Mouse (Mus musculus): Measurements from ENCODE around the gene Carmil1. TPM values are rescaled to one million over a fixed set of nuclear protein-coding genes. Genes with fewer than 3 reads are reported as not detected.

Carmil1 gene
- polyA plus RNA-seq, 1 experiment from 2014 or later: 30.0 TPM

- WGBS: 91% methylated on average over 8 of the region's 8 CpGs
- H3K27ac ChIP-seq (ENCODE audit: low read depth, low read length): no peak overlapping the region; the same call in 1 of the 2 replicates
- H3K4me3 ChIP-seq (ENCODE audit: low read depth, low read length): no peak overlapping the region
Measured at GRCm38 (mm10) chr13:24159190-24159965, 121.2 kb downstream of the Carmil1 start.

DNA sequence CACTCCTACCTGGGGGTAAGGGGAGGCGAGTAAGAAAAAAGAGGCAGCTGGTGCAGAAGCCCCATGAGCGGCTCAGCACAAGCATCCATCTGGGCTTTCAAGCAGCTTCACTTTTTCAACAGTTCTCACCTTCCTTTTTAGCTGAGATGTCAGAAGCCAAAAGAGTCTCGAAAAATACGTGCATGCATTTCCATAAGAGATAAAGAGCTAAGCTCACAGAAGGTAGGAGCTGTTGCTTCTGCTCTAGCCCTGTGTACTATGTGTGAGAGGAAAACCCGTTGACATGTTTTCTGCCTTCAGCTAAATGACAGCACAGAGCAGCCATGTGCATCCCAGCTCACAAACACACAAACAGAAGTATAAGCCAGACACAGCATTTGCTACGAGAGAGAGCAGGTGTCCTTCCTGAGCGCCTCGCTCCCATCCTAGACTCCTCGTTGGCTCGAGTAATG, 123.0 kb downstream of the Carmil1 start:
- no peak overlapping the region for H3K27ac ChIP-seq (ENCODE audit: low read depth, low read length)
- H3K4me2 ChIP-seq (ENCODE audit: low read depth, low read length, severe bottlenecking): no peak overlapping the region
- H3K27me3 ChIP-seq (ENCODE audit: control insufficient read depth, insufficient read depth, low read length): no peaks in the 10 kb centered on the region
- 90% methylated on average over 10 of the region's 10 CpGs for WGBS
- no peaks in the 10 kb centered on the region for H3K36me3 ChIP-seq (ENCODE audit: control insufficient read depth, insufficient read depth, low read length)
- no peak overlapping the region for H3K9ac ChIP-seq (ENCODE audit: low read length)
- ATAC-seq (replicated peaks; ENCODE audit: low FRiP score) (no peak), DNase-seq (ENCODE audit: low spot score) (no peak)
- H3K4me1 ChIP-seq (replicated peaks; ENCODE audit: control insufficient read depth, insufficient read depth, low read length): no peaks in the 10 kb centered on the region
- no peak overlapping the region for H3K4me3 ChIP-seq (ENCODE audit: low read depth, low read length)
- H3K9me3 ChIP-seq (ENCODE audit: control insufficient read depth, low read length): no peaks in the 10 kb centered on the region

More at GRCm38 (mm10) chr13:24159190-24159965, 121.2 kb downstream of the Carmil1 start:
- Histone ChIP-seq H3K4me1 (replicated peaks; ENCODE audit: control insufficient read depth, insufficient read depth, low read length) (no peaks in the 10 kb centered on the region), H3K36me3 (ENCODE audit: control insufficient read depth, insufficient read depth, low read length) (no peaks in the 10 kb centered on the region), H3K9ac (ENCODE audit: low read length) (no peak overlapping the region), H3K4me2 (ENCODE audit: low read depth, low read length, severe bottlenecking) (no peak overlapping the region), H3K27me3 (ENCODE audit: control insufficient read depth, insufficient read depth, low read length) (no peaks in the 10 kb centered on the region), H3K9me3 (ENCODE audit: control insufficient read depth, low read length) (no peaks in the 10 kb centered on the region)
- ATAC-seq (replicated peaks; ENCODE audit: low FRiP score) (no peak), DNase-seq (ENCODE audit: low spot score) (no peak)

DNA sequence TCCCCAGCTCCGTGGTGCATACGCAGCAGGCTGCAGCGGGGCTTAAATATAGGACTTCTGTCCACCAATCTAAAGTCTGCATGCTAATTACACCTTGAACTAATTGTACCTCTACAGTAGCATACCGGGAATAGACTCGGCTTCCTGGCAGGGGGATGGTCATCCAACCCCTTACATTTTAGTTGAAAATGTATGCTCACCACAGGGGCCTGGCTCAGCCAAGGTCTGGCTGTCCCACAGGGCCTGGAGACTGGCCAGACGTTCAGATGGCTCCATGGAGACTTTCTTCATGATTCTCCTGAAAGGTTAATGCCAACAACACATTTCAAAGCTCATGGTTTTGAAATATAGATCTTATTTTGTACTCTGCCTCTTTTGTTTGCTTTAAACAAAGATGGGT, 125.4 kb downstream of the Carmil1 start:
- Histone ChIP-seq H3K4me1 (replicated peaks; ENCODE audit: control insufficient read depth, insufficient read depth, low read length) (0 out of 2 replicates have a peak, but pooled peaks cover 2% of the 10 kb centered on the region), H3K27me3 (ENCODE audit: control insufficient read depth, insufficient read depth, low read length) (no peaks in the 10 kb centered on the region), H3K9ac (ENCODE audit: low read length) (no peak overlapping the region), H3K4me2 (ENCODE audit: low read depth, low read length, severe bottlenecking) (no peak overlapping the region), H3K9me3 (ENCODE audit: control insufficient read depth, low read length) (no peaks in the 10 kb centered on the region), H3K4me3 (ENCODE audit: low read depth, low read length) (no peak overlapping the region), H3K27ac (ENCODE audit: low read depth, low read length) (no peak overlapping the region), H3K36me3 (ENCODE audit: control insufficient read depth, insufficient read depth, low read length) (no peaks in the 10 kb centered on the region)
- 51% methylated on average over 6 of the region's 6 CpGs for WGBS
- DNase-seq (ENCODE audit: low spot score): no peak
- ATAC-seq (replicated peaks; ENCODE audit: low FRiP score): no peak

DNA sequence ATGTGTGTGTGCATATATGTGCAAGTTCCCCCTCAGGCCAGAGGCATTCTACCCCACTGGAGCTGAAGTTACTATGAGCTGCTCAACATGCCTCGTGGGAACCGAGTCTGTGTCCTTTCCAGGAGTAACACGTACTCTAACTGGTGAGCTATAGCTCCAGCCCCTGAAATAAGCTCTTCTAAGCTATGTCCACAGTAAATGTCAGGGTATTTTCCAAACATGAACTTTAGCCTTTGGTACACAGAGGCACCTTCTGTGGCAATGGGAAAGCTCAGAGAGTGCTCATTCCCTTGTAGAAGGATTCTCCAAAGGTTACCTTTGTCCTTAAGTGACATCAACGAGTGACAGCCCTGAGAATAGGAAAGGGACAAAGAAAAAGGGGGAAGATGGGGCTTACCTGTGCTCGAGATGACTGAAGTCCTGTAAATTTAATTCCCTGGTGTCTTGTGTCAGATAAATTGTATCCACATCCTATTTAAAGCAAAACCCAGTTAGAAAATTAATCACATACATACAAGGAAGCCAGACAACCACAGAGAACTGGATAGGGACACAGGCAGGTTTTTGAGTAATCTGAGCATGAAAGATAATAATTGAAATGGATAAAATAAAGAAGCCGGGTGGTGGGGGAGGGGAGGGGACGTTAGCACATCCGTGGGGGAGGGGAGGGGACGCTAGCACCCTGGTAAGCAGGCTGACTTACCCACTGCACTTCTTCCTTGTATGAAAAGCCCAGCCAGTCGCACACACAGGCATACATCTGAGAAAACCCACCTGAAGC, 126.1 kb downstream of the Carmil1 start:
- H3K36me3 ChIP-seq (ENCODE audit: control insufficient read depth, insufficient read depth, low read length): no peaks in the 10 kb centered on the region
- H3K4me3 ChIP-seq (ENCODE audit: low read depth, low read length): no peak overlapping the region
- no peaks in the 10 kb centered on the region for H3K27me3 ChIP-seq (ENCODE audit: control insufficient read depth, insufficient read depth, low read length)
- no peak for DNase-seq (ENCODE audit: low spot score)
- 0 out of 2 replicates have a peak, but pooled peaks cover 2% of the 10 kb centered on the region for H3K4me1 ChIP-seq (replicated peaks; ENCODE audit: control insufficient read depth, insufficient read depth, low read length)
- no peak for ATAC-seq (replicated peaks; ENCODE audit: low FRiP score)
- no peak overlapping the region for H3K9ac ChIP-seq (ENCODE audit: low read length)
- H3K4me2 ChIP-seq (ENCODE audit: low read depth, low read length, severe bottlenecking): no peak overlapping the region
- WGBS: 59% methylated on average over 10 of the region's 10 CpGs
- H3K9me3 ChIP-seq (ENCODE audit: control insufficient read depth, low read length): no peaks in the 10 kb centered on the region
- H3K27ac ChIP-seq (ENCODE audit: low read depth, low read length): no peak overlapping the region

GRCm38 (mm10) chr13:24152610-24153009, 128.0 kb downstream of the Carmil1 start:
- H3K4me2 ChIP-seq (ENCODE audit: low read depth, low read length, severe bottlenecking): no peak overlapping the region
- 0 out of 2 replicates have a peak, but pooled peaks cover 2% of the 10 kb centered on the region for H3K4me1 ChIP-seq (replicated peaks; ENCODE audit: control insufficient read depth, insufficient read depth, low read length)
- 73% methylated on average over 7 of the region's 7 CpGs for WGBS
- H3K27ac ChIP-seq (ENCODE audit: low read depth, low read length): no peak overlapping the region
- no peak overlapping the region for H3K4me3 ChIP-seq (ENCODE audit: low read depth, low read length)
- H3K27me3 ChIP-seq (ENCODE audit: control insufficient read depth, insufficient read depth, low read length): no peaks in the 10 kb centered on the region
- H3K36me3 ChIP-seq (ENCODE audit: control insufficient read depth, insufficient read depth, low read length): no peaks in the 10 kb centered on the region
- no peak overlapping the region for H3K9ac ChIP-seq (ENCODE audit: low read length)
- ATAC-seq (replicated peaks; ENCODE audit: low FRiP score) (no peak), DNase-seq (ENCODE audit: low spot score) (no peak)
- H3K9me3 ChIP-seq (ENCODE audit: control insufficient read depth, low read length): no peaks in the 10 kb centered on the region

DNA sequence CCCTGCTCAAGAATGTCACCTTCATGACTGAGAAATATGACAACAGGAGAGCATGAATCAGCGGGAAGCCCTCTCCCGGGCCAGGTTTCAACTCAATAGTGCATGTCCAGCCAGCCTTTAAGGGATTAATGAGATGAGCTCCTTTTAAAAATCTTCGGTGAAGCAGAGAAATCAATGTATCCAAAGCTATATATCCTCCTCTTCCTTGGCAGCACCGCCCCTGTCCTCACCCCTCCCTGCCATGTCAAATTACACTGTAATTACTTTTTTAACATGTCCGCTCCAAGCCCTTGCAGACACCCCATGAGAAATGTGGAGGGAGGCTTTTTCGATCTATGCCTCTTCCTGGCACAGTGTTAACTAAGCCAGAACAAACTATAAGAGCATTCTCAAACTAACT, 129.3 kb downstream of the Carmil1 start:
- H3K4me2 ChIP-seq (ENCODE audit: low read depth, low read length, severe bottlenecking): no peak overlapping the region
- 0 out of 2 replicates have a peak, but pooled peaks cover 2% of the 10 kb centered on the region for H3K4me1 ChIP-seq (replicated peaks; ENCODE audit: control insufficient read depth, insufficient read depth, low read length)
- H3K4me3 ChIP-seq (ENCODE audit: low read depth, low read length): no peak overlapping the region
- 36% methylated on average over 6 of the region's 6 CpGs for WGBS
- H3K27me3 ChIP-seq (ENCODE audit: control insufficient read depth, insufficient read depth, low read length): no peaks in the 10 kb centered on the region
- no peak for ATAC-seq (replicated peaks; ENCODE audit: low FRiP score)
- no peak overlapping the region for H3K27ac ChIP-seq (ENCODE audit: low read depth, low read length)
- no peaks in the 10 kb centered on the region for H3K9me3 ChIP-seq (ENCODE audit: control insufficient read depth, low read length)
- DNase-seq (ENCODE audit: low spot score): no peak
- H3K36me3 ChIP-seq (ENCODE audit: control insufficient read depth, insufficient read depth, low read length): no peaks in the 10 kb centered on the region
- H3K9ac ChIP-seq (ENCODE audit: low read length): no peak overlapping the region

GRCm38 (mm10) chr13:24148549-24148948, 132.0 kb downstream of the Carmil1 start:
- Histone ChIP-seq H3K36me3 (ENCODE audit: control insufficient read depth, insufficient read depth, low read length) (no peaks in the 10 kb centered on the region), H3K9ac (ENCODE audit: low read length) (no peak overlapping the region), H3K27me3 (ENCODE audit: control insufficient read depth, insufficient read depth, low read length) (no peaks in the 10 kb centered on the region), H3K4me2 (ENCODE audit: low read depth, low read length, severe bottlenecking) (no peak overlapping the region), H3K4me1 (replicated peaks; ENCODE audit: control insufficient read depth, insufficient read depth, low read length) (0 out of 2 replicates have a peak, but pooled peaks cover 2% of the 10 kb centered on the region), H3K27ac (ENCODE audit: low read depth, low read length) (no peak overlapping the region), H3K4me3 (ENCODE audit: low read depth, low read length) (no peak overlapping the region), H3K9me3 (ENCODE audit: control insufficient read depth, low read length) (no peaks in the 10 kb centered on the region)
- ATAC-seq (replicated peaks; ENCODE audit: low FRiP score): no peak
- WGBS: 83% methylated on average over 1 of the region's 1 CpGs
- no peak for DNase-seq (ENCODE audit: low spot score)

DNA sequence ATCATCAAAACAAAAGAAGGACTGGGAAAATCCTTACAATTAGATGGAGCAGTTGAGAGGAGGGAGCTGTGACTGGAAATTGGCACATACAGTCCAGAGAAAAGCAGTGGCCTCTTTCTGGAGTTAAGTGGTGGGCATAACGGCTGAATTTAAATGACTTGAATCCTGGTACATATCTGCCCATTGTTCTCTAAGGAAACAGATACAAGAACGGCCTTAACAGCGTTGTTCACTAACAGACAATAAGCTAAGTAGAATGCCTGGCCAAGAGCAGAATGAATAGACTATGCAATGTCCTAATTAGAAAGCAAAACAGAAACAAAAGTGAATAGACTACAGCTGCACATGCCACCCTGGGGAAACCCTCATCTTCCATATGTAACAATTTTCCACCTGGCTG, 133.6 kb downstream of the Carmil1 start:
- Histone ChIP-seq H3K4me3 (ENCODE audit: low read depth, low read length) (no peak overlapping the region), H3K36me3 (ENCODE audit: control insufficient read depth, insufficient read depth, low read length) (no peaks in the 10 kb centered on the region), H3K9ac (ENCODE audit: low read length) (no peak overlapping the region), H3K4me1 (replicated peaks; ENCODE audit: control insufficient read depth, insufficient read depth, low read length) (0 out of 2 replicates have a peak, but pooled peaks cover 2% of the 10 kb centered on the region), H3K4me2 (ENCODE audit: low read depth, low read length, severe bottlenecking) (no peak overlapping the region), H3K27me3 (ENCODE audit: control insufficient read depth, insufficient read depth, low read length) (no peaks in the 10 kb centered on the region), H3K9me3 (ENCODE audit: control insufficient read depth, low read length) (no peaks in the 10 kb centered on the region), H3K27ac (ENCODE audit: low read depth, low read length) (no peak overlapping the region)
- DNase-seq (ENCODE audit: low spot score) (no peak), ATAC-seq (replicated peaks; ENCODE audit: low FRiP score) (no peak)
- 69% methylated on average over 3 of the region's 3 CpGs for WGBS

Measured in forebrain, embryonic 11.5 days (tissue).